Mouse (Mus musculus) adipocyte (in vitro differentiated cells): ENCODE measurements around the gene Aldh18a1.
"Not testable (repeated sequence)": the region's sequence is repeated elsewhere in the genome, so short reads cannot be mapped to it uniquely, and the experiment has no call there.

Experiments
- DNase-seq: peaks from one replicate; pipeline ENCODE4 v3.0.0-alpha.2; 2016; ENCODE audit warnings: low spot score

The Aldh18a1 gene

GRCm38 (mm10) chr19:40588293-40588654 lies at the start of gene Aldh18a1:
Gene Aldh18a1 (minus strand): TSS chr19:40588463.
- DNase-seq = peak; percentile 92

- DNase-seq = no peak
Observed at GRCm38 (mm10) chr19:40637601-40638000, 49.3 kb upstream of the Aldh18a1 start.

GRCm38 (mm10) chr19:40637091-40637490 lies 48.8 kb upstream of the Aldh18a1 start:
- DNase-seq = no peak

- DNase-seq = no peak
Observed at GRCm38 (mm10) chr19:40633144-40633543, 44.9 kb upstream of the Aldh18a1 start.

- DNase-seq = no peak
Observed at GRCm38 (mm10) chr19:40632668-40633067, 44.4 kb upstream of the Aldh18a1 start.

GRCm38 (mm10) chr19:40632193-40632592 lies 43.9 kb upstream of the Aldh18a1 start:
- no peak for DNase-seq

- DNase-seq = no peak
Observed at GRCm38 (mm10) chr19:40630606-40631005, 42.3 kb upstream of the Aldh18a1 start.

- no peak for DNase-seq
Observed at GRCm38 (mm10) chr19:40630096-40630495, 41.8 kb upstream of the Aldh18a1 start.

- peak; percentile 14 for DNase-seq
Observed at GRCm38 (mm10) chr19:40628950-40629349, 40.7 kb upstream of the Aldh18a1 start.

- no peak for DNase-seq
Observed at GRCm38 (mm10) chr19:40625935-40626334, 37.7 kb upstream of the Aldh18a1 start.

- DNase-seq = not testable (repeated sequence)
Observed at GRCm38 (mm10) chr19:40621616-40622015, 33.4 kb upstream of the Aldh18a1 start.

GRCm38 (mm10) chr19:40616021-40616420 lies 27.8 kb upstream of the Aldh18a1 start:
- no peak for DNase-seq

- no peak for DNase-seq
Observed at GRCm38 (mm10) chr19:40614811-40615210, 26.5 kb upstream of the Aldh18a1 start.

GRCm38 (mm10) chr19:40611830-40612506 lies 23.7 kb upstream of the Aldh18a1 start, which contains the start of the genes Tctn3 and Entpd1:
Gene Tctn3 (minus strand): TSS chr19:40612233.
Gene Entpd1 (plus strand): TSS chr19:40612366.
- peak; percentile 97 for DNase-seq

GRCm38 (mm10) chr19:40607676-40608075 lies 19.4 kb upstream of the Aldh18a1 start:
- no peak for DNase-seq

- no peak for DNase-seq
Observed at GRCm38 (mm10) chr19:40605189-40605588, 16.9 kb upstream of the Aldh18a1 start.

- DNase-seq = no peak
Observed at GRCm38 (mm10) chr19:40601870-40602269, 13.6 kb upstream of the Aldh18a1 start.

GRCm38 (mm10) chr19:40600846-40601245 lies 12.6 kb upstream of the Aldh18a1 start:
- DNase-seq = not testable (repeated sequence)

GRCm38 (mm10) chr19:40595831-40596230 lies 7.6 kb upstream of the Aldh18a1 start:
- DNase-seq = peak; percentile 71

GRCm38 (mm10) chr19:40595231-40595630 lies 7.0 kb upstream of the Aldh18a1 start:
- peak; percentile 87 for DNase-seq

GRCm38 (mm10) chr19:40589530-40589880 lies 1.2 kb upstream of the Aldh18a1 start:
- DNase-seq = no peak

GRCm38 (mm10) chr19:40588847-40589529 lies 725 bp upstream of the Aldh18a1 start:
- DNase-seq = peak; percentile 95

- DNase-seq = no peak
Observed at GRCm38 (mm10) chr19:40587491-40588292, 571 bp downstream of the Aldh18a1 start.
